Mouse (Mus musculus): Measurements from ENCODE around the gene Nek3. TPM values are rescaled to one million over a fixed set of nuclear protein-coding genes. Genes with fewer than 3 reads are reported as not detected.

Nek3 gene
- polyA plus RNA-seq, 1 experiment = 1.0 TPM

DNA sequence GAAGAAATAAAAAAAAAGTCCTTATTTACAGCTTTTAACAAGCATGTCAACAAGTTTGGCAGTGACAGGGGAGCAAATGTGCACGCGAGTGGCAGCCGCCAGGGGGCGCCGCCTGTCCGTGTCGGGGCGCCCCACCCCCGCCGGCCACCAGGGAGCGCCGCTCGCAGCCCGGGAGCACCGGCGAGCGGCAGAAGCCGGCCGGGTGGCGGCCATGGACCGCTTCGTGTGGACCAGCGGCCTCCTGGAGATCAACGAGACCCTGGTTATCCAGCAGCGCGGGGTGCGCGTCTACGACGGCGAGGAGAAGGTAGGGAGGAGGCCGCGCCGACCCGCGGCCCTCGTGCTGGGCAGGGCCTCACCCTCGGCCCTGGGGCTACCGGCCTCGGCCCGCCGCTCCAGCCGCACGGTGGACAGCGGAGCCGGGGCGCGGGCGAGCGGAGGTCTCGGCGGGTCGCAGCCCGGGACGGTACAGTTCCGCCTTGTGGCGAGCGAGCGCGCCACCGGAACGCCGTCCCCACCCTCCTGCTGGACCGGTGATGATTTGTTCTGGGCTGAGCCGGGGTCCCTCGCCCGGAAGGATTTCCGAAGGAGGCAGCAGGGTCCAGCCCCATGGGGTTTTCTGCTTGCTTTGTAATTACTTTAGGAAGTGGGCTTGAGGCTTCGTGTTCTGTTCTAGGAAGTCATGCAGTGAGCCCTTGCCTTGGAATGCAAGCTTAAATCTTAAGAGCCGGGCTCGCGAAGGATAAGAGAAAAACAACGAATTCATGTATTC lies 26.6 kb upstream of the Nek3 start, which contains the start of gene Vps36:
Gene Vps36 (plus strand): TSS at position 150 of the 772 bp plus-strand sequence.
- Histone ChIP-seq H3K4me1 (ENCODE audit: control insufficient read depth, insufficient read depth, insufficient read length) (peaks cover 4% of the 10 kb centered on the region), H3K4me3 (ENCODE audit: extremely low read depth, insufficient read depth, insufficient read length) (peak within 1 kb of the TSS; percentile 96), H3K27me3 (ENCODE audit: control insufficient read depth, insufficient read depth, low read length) (no peaks in the 10 kb centered on the region), H3K36me3 (ENCODE audit: control insufficient read depth, insufficient read depth, low read length) (no peaks in the 10 kb centered on the region), H3K27ac (ENCODE audit: insufficient read depth, low read length) (peak within 1 kb of the TSS; percentile 99)
- under 1% methylated on average over 73 of the region's 73 CpGs for WGBS
- peak; percentile 61 to 79 for DNase-seq (ENCODE audit: low read depth in 1 of 2, low spot score in 2 of 2)
- TF ChIP-seq CTCF (IDR thresholded peaks at IDR 0.05; ENCODE audit: extremely low read depth, insufficient read depth, insufficient read length, insufficient replicate concordance) = peak; percentile 99
- peak; percentile 42 for TF ChIP-seq POLR2A (IDR thresholded peaks at IDR 0.05; ENCODE audit: low read depth, low read length)

DNA sequence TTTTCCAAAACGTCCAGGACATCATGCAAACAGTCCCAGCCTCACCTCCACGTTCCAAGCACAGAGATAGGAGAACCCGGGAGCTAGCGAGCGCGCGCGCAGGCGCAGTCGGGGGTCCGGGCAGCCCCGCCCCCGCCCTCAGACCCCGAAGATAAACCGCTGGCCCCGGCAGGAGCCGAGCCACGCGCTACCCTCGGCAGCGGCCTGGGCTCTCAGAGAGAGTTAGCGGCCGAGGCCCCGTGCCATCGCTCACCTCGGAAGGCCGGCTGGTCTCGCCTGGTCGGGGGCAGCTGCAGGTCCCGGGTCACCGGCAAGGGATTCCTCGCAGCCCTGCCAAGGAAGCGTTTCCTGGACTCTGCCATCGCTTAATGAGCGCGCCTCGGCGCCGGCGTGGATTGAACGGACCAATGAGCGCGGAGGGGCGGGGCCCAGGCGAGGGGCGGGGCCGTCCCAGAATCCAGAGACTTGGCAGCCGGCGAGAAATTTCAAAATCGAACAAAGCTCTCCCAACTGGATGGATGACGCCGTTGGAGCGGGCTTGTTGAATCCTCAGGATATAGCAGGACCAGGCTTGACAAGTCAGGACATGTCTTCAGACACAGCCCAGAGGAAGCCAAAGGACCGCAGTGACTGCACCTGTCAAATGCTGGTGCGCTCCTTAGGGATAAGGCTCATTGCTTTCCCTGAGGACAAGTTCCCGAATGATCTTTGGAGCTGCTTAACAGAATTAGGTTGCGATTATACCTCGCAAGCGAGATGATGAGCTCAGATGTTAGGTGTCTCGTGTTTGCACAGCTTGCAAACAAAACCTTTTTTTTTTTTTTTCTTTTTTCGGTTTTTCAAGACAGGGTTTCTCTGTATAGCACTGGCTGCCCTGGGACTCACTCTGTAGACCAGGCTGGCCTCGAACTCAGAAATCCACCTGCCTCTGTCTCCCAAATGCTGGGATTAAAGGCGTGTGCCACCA lies 19.5 kb upstream of the Nek3 start, which contains the start of gene Ckap2:
Gene Ckap2 (minus strand): TSS at position 389 of the 967 bp plus-strand sequence.
- Histone ChIP-seq H3K36me3 (ENCODE audit: control insufficient read depth, insufficient read depth, low read length) (no peaks in the 10 kb centered on the region), H3K4me1 (ENCODE audit: control insufficient read depth, insufficient read depth, insufficient read length) (peaks cover 2% of the 10 kb centered on the region; the same call in 1 of the 2 replicates), H3K4me3 (ENCODE audit: extremely low read depth, insufficient read depth, insufficient read length) (peak within 1 kb of the TSS; percentile 88), H3K27ac (ENCODE audit: insufficient read depth, low read length) (no peak within 1 kb of the TSS; the same call in 1 of the 2 replicates), H3K27me3 (ENCODE audit: control insufficient read depth, insufficient read depth, low read length) (no peaks in the 10 kb centered on the region)
- DNase-seq (ENCODE audit: low read depth in 1 of 2, low spot score in 2 of 2) = peak; percentile 30 to 72
- 3% methylated on average over 63 of the region's 63 CpGs for WGBS
- TF ChIP-seq CTCF (IDR thresholded peaks at IDR 0.05; ENCODE audit: extremely low read depth, insufficient read depth, insufficient read length, insufficient replicate concordance) (no peak), POLR2A (IDR thresholded peaks at IDR 0.05; ENCODE audit: low read depth, low read length) (no peak)

DNA sequence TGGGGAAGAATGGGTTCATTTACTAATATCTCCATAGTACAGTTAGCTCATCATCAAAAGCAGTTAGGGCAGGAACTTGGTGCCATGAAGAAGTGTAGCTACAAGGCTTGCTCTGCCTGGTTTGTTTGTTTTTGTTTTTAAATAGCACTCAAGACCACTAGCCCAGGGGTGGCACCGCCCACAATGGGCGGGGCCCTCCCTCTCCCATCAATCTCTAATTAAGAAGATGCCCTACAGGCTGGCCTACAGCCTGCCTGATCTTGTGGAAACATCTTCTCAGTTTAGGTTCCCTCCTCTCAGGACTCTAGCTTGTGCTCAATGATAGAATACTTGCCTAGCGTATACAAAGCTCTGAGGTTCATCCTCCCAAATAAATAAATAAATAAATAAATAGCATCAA lies 18.6 kb upstream of the Nek3 start:
- Histone ChIP-seq H3K27me3 (ENCODE audit: control insufficient read depth, insufficient read depth, low read length) (no peaks in the 10 kb centered on the region), H3K4me3 (ENCODE audit: extremely low read depth, insufficient read depth, insufficient read length) (peak overlapping the region; percentile 88; the same call in 1 of the 2 replicates), H3K27ac (ENCODE audit: insufficient read depth, low read length) (no peak overlapping the region), H3K36me3 (ENCODE audit: control insufficient read depth, insufficient read depth, low read length) (no peaks in the 10 kb centered on the region), H3K4me1 (ENCODE audit: control insufficient read depth, insufficient read depth, insufficient read length) (peaks cover 2% of the 10 kb centered on the region; the same call in 1 of the 2 replicates)
- no peak for DNase-seq (ENCODE audit: low read depth in 1 of 2, low spot score in 2 of 2)
- WGBS = 5% methylated on average over 3 of the region's 3 CpGs
- TF ChIP-seq POLR2A (IDR thresholded peaks at IDR 0.05; ENCODE audit: low read depth, low read length) (no peak), CTCF (IDR thresholded peaks at IDR 0.05; ENCODE audit: extremely low read depth, insufficient read depth, insufficient read length, insufficient replicate concordance) (no peak)

DNA sequence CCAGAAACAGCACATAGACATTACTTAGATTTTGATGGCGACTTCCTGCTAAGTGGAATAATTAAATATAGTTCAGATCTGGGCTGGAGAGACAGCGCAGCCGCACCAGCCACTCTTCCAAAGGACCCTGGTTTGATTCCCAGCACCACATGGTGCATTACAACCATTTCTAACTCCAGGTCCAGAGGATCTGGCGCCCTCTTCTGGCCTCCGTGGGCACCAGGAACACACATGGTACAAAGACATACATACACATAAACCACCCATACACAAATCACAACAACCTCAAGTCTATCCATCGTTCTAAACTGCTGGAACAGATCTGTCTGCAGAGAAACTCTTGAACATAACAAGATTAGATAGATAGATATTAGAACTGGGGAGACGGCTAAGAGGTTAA lies 9.7 kb upstream of the Nek3 start:
- WGBS = 98% methylated on average over 7 of the region's 7 CpGs
- Histone ChIP-seq H3K4me1 (ENCODE audit: control insufficient read depth, insufficient read depth, insufficient read length) (no peaks in the 10 kb centered on the region), H3K27ac (ENCODE audit: insufficient read depth, low read length) (no peak overlapping the region), H3K4me3 (ENCODE audit: extremely low read depth, insufficient read depth, insufficient read length) (no peak overlapping the region), H3K27me3 (ENCODE audit: control insufficient read depth, insufficient read depth, low read length) (no peaks in the 10 kb centered on the region), H3K36me3 (ENCODE audit: control insufficient read depth, insufficient read depth, low read length) (no peaks in the 10 kb centered on the region)
- DNase-seq (ENCODE audit: low read depth in 1 of 2, low spot score in 2 of 2) = no peak
- TF ChIP-seq POLR2A (IDR thresholded peaks at IDR 0.05; ENCODE audit: low read depth, low read length) (no peak), CTCF (IDR thresholded peaks at IDR 0.05; ENCODE audit: extremely low read depth, insufficient read depth, insufficient read length, insufficient replicate concordance) (no peak)

DNA sequence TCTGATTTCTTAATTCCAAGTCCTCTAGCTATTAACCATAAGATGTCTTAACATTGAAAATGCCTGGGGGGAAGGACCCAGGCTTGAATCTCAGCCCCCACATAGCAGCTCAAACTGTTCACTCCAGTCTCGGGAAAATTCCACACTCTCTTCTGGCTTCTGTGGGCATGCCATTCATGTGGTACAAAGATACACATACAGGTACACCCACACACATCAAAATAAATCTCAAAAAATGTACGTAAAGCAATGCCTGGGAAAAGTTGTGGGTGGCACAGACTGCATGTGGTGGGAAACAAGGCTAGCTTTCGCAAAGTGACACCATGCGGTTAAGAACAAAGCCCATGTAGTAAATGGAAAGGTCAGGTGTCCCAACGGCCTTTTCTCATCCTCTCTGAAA lies 2.9 kb upstream of the Nek3 start:
- no peaks in the 10 kb centered on the region for H3K27me3 ChIP-seq (ENCODE audit: control insufficient read depth, insufficient read depth, low read length)
- 92% methylated on average over 5 of the region's 5 CpGs for WGBS
- no peaks in the 10 kb centered on the region for H3K36me3 ChIP-seq (ENCODE audit: control insufficient read depth, insufficient read depth, low read length)
- H3K27ac ChIP-seq (ENCODE audit: insufficient read depth, low read length) = no peak overlapping the region
- H3K4me1 ChIP-seq (ENCODE audit: control insufficient read depth, insufficient read depth, insufficient read length) = 0 out of 2 replicates have a peak, but pooled peaks cover 4% of the 10 kb centered on the region
- TF ChIP-seq CTCF (IDR thresholded peaks at IDR 0.05; ENCODE audit: extremely low read depth, insufficient read depth, insufficient read length, insufficient replicate concordance) (no peak), POLR2A (IDR thresholded peaks at IDR 0.05; ENCODE audit: low read depth, low read length) (no peak)
- H3K4me3 ChIP-seq (ENCODE audit: extremely low read depth, insufficient read depth, insufficient read length) = no peak overlapping the region
- no peak for DNase-seq (ENCODE audit: low read depth in 1 of 2, low spot score in 2 of 2)

DNA sequence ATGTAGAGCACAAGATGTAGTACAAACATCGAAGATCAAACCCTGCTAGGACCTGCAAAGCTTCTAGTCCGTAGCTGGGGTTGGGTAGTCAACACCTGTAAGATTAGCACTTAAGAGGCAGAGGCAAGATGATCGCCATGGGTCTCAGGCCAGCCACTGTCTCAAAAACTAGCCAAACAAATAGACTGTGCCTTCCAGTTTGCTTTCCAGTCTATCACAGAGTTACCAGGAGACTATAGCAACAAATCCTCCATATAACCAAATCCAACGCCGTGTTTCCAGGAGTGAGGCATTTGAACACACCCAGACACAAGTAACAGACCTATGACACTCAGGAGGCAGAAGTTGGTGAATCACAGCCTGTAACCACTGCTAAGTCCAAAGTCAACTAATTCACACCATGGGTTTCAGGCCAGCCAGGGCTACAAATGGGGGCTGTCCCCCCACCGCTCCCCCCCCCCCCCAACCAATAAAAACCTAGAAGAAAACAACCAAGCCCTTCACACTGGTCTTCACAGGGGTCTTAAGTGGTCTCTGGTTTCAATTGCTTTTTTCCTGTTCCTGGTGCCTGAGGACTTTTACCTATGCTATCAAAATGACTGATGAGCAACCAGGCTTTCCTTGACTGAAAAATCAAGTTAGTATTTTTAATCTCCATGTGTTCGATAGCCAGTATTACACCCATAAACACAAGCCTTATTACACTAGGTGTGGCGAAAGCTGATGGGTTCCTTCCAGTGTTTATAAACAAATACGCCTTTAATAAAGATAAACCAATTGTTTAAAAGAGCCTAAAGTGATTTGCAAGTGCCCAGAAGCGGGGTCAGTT lies 770 bp downstream of the Nek3 start:
- 49% methylated on average over 10 of the region's 10 CpGs for WGBS
- Histone ChIP-seq H3K27me3 (ENCODE audit: control insufficient read depth, insufficient read depth, low read length) (no peaks in the 10 kb centered on the region), H3K4me3 (ENCODE audit: extremely low read depth, insufficient read depth, insufficient read length) (peak overlapping the region; percentile 64), H3K36me3 (ENCODE audit: control insufficient read depth, insufficient read depth, low read length) (no peaks in the 10 kb centered on the region), H3K27ac (ENCODE audit: insufficient read depth, low read length) (no peak overlapping the region), H3K4me1 (ENCODE audit: control insufficient read depth, insufficient read depth, insufficient read length) (0 out of 2 replicates have a peak, but pooled peaks cover 4% of the 10 kb centered on the region)
- TF ChIP-seq CTCF (IDR thresholded peaks at IDR 0.05; ENCODE audit: extremely low read depth, insufficient read depth, insufficient read length, insufficient replicate concordance) = no peak
- TF ChIP-seq POLR2A (IDR thresholded peaks at IDR 0.05; ENCODE audit: low read depth, low read length) = no peak
- no peak for DNase-seq (ENCODE audit: low read depth in 1 of 2, low spot score in 2 of 2)

Data from spleen, adult 2 months (tissue).